Mouse (Mus musculus): ENCODE data around the gene Utp11. TPM values are rescaled to one million over a fixed set of nuclear protein-coding genes. Genes with fewer than 3 reads are reported as not detected.

Utp11 gene
- total and polyA plus RNA-seq, 2 experiments: 5.5 to 11.6 TPM

DNA sequence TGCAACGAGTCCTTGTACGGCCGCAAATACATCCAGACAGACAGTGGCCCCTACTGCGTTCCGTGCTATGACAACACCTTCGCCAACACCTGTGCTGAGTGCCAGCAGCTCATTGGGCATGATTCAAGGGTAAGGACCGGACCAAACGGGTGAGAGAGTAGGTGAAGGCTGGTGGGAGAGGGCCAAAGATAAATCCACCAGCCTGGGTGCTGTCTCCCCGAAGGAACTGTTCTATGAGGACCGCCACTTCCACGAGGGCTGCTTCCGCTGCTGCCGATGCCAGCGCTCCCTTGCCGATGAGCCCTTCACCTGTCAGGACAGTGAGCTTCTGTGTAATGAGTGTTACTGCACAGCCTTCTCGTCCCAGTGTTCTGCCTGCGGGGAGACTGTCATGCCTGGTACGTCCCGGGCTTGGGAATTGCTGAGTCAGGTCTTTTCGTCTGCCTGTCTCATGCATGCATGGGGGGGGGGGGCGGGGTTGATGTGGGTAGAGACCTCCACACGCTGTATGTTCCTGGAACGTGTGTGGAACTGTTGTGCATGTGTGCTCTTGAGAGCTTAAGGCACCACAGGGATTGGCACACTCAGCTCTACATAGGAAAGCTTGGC lies 12.4 kb upstream of the Utp11 start:
- H3K9ac ChIP-seq (ENCODE audit: low read depth, low read length): peak overlapping the region; percentile 28; the same call in 1 of the 2 replicates
- no peaks in the 10 kb centered on the region for H3K79me2 ChIP-seq (ENCODE audit: control insufficient read depth, insufficient read depth, low read length)
- DNase-seq (ENCODE audit: extremely low read depth, low read depth, low spot score): no peak
- H3K27ac ChIP-seq (replicated peaks; ENCODE audit: insufficient read depth, low read depth, low read length): peak overlapping the region; percentile 55
- H3K4me1 ChIP-seq (ENCODE audit: control insufficient read depth, insufficient read depth, low read length): peaks cover 15% of the 10 kb centered on the region
- H3K27me3 ChIP-seq (ENCODE audit: control insufficient read depth, insufficient read depth, low read length): peaks cover 1% of the 10 kb centered on the region; the same call in 1 of the 2 replicates
- no peaks in the 10 kb centered on the region for H3K36me3 ChIP-seq (ENCODE audit: control insufficient read depth, insufficient read depth, low read length)
- no peak overlapping the region for H3K4me3 ChIP-seq (ENCODE audit: insufficient read depth, low read depth, low read length)
- TF ChIP-seq CTCF (IDR thresholded peaks at IDR 0.05; ENCODE audit: low read depth, low read length): no peak
- no peak for TF ChIP-seq POLR2A (IDR thresholded peaks at IDR 0.05; ENCODE audit: extremely low read depth, insufficient read depth, low read length)
- 84% methylated on average over 23 of the region's 23 CpGs for WGBS

DNA sequence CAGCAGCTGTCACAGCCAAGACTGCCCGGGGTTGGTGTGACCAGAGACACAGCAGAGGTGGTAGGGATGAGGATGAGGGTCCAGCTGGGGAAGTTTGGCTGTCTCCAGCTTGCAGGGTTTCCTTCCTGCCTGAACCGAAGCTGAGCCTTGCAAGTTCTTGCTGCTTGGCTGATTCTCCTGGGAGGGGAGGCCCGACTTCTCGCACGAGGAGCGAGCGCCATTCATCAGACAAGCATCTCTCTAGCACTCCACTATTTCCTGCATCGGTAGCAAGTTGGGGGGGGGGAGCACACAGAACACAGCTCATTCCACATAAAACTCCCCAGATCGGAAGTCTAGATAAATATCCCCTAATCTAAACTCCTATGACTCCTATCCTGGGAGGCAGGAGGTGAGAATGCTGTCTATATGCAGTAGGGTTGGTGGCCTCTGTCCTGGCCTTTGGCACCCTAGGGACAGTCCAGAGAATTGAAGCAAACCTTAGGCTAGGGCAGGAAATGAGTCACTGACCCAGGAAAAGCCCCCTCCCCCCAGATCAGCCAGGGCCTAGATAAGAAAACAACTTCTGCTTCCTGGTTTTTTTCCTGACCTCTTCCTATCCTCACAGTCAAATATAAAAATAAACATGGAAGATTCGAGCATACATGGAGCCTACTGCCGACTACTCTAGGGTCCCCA lies 11.5 kb upstream of the Utp11 start:
- Histone ChIP-seq H3K36me3 (ENCODE audit: control insufficient read depth, insufficient read depth, low read length) (no peaks in the 10 kb centered on the region), H3K4me3 (ENCODE audit: insufficient read depth, low read depth, low read length) (no peak overlapping the region), H3K27me3 (ENCODE audit: control insufficient read depth, insufficient read depth, low read length) (peaks cover 3% of the 10 kb centered on the region; the same call in 1 of the 2 replicates), H3K9ac (ENCODE audit: low read depth, low read length) (no peak overlapping the region), H3K79me2 (ENCODE audit: control insufficient read depth, insufficient read depth, low read length) (no peaks in the 10 kb centered on the region), H3K27ac (replicated peaks; ENCODE audit: insufficient read depth, low read depth, low read length) (peak overlapping the region; percentile 69), H3K4me1 (ENCODE audit: control insufficient read depth, insufficient read depth, low read length) (peaks cover 12% of the 10 kb centered on the region)
- DNase-seq (ENCODE audit: extremely low read depth, low read depth, low spot score): peak; percentile 32
- TF ChIP-seq CTCF (IDR thresholded peaks at IDR 0.05; ENCODE audit: low read depth, low read length) (no peak), POLR2A (IDR thresholded peaks at IDR 0.05; ENCODE audit: extremely low read depth, insufficient read depth, low read length) (no peak)
- WGBS: 48% methylated on average over 11 of the region's 11 CpGs

DNA sequence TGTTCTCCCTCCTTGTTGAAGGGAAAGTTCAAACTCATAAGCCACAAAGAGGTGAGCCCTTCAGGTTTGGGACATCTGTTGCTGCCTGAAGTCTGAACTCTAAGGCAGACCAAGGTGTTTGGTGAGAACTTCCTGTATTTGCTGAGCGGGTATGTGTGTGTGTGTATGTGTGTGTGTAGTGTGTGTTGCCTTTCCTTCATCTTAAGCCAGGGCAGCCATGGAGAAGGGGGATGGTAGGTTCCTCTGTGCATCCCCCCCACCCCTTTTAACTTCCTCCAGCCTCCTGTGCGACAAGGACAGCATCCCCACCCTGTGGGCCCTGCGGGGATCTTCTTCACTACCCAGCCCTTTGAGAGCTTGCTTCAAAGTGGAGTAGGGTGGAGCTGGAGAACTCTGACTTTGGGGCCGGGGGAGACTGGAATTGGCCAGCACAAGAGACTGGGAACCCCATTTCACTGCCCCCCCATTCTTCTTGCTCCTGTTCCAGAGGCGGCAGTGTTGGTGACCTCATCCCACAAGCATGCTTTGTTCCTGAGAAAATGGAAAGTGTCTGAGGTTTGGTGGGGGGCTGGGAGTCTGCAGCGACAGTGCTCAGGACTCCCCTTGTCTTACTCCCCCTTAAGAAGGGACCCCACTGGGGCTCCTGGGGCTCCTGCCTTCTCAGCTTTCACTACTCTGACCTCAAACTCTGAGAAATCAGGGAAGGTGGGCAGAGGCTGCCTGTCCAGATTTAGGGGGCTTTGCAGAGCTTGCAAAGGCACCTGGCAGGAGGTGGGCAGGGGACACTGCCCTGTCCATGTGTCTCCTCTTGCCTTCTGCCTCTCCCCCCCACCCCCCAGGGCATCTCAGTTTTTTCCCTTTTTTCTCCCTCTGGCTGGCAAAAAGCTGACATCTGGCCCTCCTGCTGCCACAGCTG lies 10.7 kb upstream of the Utp11 start:
- H3K79me2 ChIP-seq (ENCODE audit: control insufficient read depth, insufficient read depth, low read length): no peaks in the 10 kb centered on the region
- H3K27me3 ChIP-seq (ENCODE audit: control insufficient read depth, insufficient read depth, low read length): peaks cover 3% of the 10 kb centered on the region; the same call in 1 of the 2 replicates
- H3K4me3 ChIP-seq (ENCODE audit: insufficient read depth, low read depth, low read length): no peak overlapping the region
- peak overlapping the region; percentile 69 for H3K27ac ChIP-seq (replicated peaks; ENCODE audit: insufficient read depth, low read depth, low read length)
- no peak for DNase-seq (ENCODE audit: extremely low read depth, low read depth, low spot score)
- WGBS: 58% methylated on average over 6 of the region's 6 CpGs
- no peak overlapping the region; the same call in 1 of the 2 replicates for H3K9ac ChIP-seq (ENCODE audit: low read depth, low read length)
- no peaks in the 10 kb centered on the region for H3K36me3 ChIP-seq (ENCODE audit: control insufficient read depth, insufficient read depth, low read length)
- H3K4me1 ChIP-seq (ENCODE audit: control insufficient read depth, insufficient read depth, low read length): peaks cover 8% of the 10 kb centered on the region
- no peak for TF ChIP-seq POLR2A (IDR thresholded peaks at IDR 0.05; ENCODE audit: extremely low read depth, insufficient read depth, low read length)
- TF ChIP-seq CTCF (IDR thresholded peaks at IDR 0.05; ENCODE audit: low read depth, low read length): no peak

DNA sequence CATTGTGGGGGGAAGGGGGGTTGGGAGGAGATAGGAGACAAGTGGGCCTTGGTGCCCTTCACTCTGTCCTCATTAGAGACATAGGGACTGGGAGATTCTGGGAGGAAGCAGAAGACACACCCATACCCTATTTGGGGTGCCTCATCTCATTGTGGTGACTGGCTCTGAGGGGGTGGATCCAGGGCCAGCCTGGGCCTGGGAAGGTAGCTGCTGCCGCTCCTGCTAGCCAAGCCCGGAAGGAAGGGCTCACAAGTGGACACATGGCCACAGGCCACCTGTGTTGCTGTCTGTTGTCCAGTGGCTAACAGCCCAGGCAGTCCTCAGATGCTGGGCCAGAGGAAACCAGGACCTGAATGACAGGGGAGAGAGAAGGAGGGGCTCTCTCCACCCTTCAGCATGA lies 10.0 kb upstream of the Utp11 start:
- H3K27me3 ChIP-seq (ENCODE audit: control insufficient read depth, insufficient read depth, low read length): peaks cover 3% of the 10 kb centered on the region; the same call in 1 of the 2 replicates
- H3K9ac ChIP-seq (ENCODE audit: low read depth, low read length): no peak overlapping the region
- H3K27ac ChIP-seq (replicated peaks; ENCODE audit: insufficient read depth, low read depth, low read length): no peak overlapping the region
- H3K4me3 ChIP-seq (ENCODE audit: insufficient read depth, low read depth, low read length): no peak overlapping the region
- no peaks in the 10 kb centered on the region for H3K36me3 ChIP-seq (ENCODE audit: control insufficient read depth, insufficient read depth, low read length)
- no peaks in the 10 kb centered on the region for H3K79me2 ChIP-seq (ENCODE audit: control insufficient read depth, insufficient read depth, low read length)
- no peak for TF ChIP-seq CTCF (IDR thresholded peaks at IDR 0.05; ENCODE audit: low read depth, low read length)
- TF ChIP-seq POLR2A (IDR thresholded peaks at IDR 0.05; ENCODE audit: extremely low read depth, insufficient read depth, low read length): no peak
- 72% methylated on average over 2 of the region's 2 CpGs for WGBS
- peaks cover 8% of the 10 kb centered on the region for H3K4me1 ChIP-seq (ENCODE audit: control insufficient read depth, insufficient read depth, low read length)
- DNase-seq (ENCODE audit: extremely low read depth, low read depth, low spot score): no peak

DNA sequence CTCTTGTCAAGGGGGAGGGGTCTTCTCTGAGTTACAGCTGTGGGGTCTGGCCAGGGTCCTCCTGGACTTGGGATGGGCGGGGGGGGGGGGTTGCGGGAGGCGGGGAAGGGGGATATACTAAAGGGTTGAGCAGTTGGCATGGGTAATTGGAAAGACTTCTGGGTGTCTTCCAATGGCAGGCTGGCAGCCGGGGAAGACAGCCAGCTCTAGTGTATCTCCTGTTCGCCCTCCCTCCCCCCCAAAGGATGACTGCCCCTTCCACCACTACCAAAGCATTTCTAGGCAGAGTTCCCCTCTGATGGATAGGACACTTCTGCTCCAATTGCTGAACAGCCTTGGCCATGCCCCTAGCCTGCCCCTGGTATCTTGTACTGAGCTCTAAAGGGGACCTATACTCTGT lies 8.5 kb upstream of the Utp11 start:
- Histone ChIP-seq H3K4me1 (ENCODE audit: control insufficient read depth, insufficient read depth, low read length) (peaks cover 5% of the 10 kb centered on the region), H3K27ac (replicated peaks; ENCODE audit: insufficient read depth, low read depth, low read length) (no peak overlapping the region)
- WGBS: 80% methylated on average over 5 of the region's 5 CpGs

More for the DNA sequence above, 8.5 kb upstream of the Utp11 start:
- Histone ChIP-seq H3K36me3 (ENCODE audit: control insufficient read depth, insufficient read depth, low read length) (no peaks in the 10 kb centered on the region), H3K27me3 (ENCODE audit: control insufficient read depth, insufficient read depth, low read length) (peaks cover 3% of the 10 kb centered on the region; the same call in 1 of the 2 replicates), H3K9ac (ENCODE audit: low read depth, low read length) (no peak overlapping the region), H3K79me2 (ENCODE audit: control insufficient read depth, insufficient read depth, low read length) (no peaks in the 10 kb centered on the region), H3K4me3 (ENCODE audit: insufficient read depth, low read depth, low read length) (no peak overlapping the region)
- no peak for DNase-seq (ENCODE audit: extremely low read depth, low read depth, low spot score)
- TF ChIP-seq POLR2A (IDR thresholded peaks at IDR 0.05; ENCODE audit: extremely low read depth, insufficient read depth, low read length) (no peak), CTCF (IDR thresholded peaks at IDR 0.05; ENCODE audit: low read depth, low read length) (no peak)
